Mouse (Mus musculus): ENCODE results near the gene Il13ra1.
A peak's percentile ranks its signal among the peaks of the same experiment; 100 is the strongest.

Gene Il13ra1

DNA sequence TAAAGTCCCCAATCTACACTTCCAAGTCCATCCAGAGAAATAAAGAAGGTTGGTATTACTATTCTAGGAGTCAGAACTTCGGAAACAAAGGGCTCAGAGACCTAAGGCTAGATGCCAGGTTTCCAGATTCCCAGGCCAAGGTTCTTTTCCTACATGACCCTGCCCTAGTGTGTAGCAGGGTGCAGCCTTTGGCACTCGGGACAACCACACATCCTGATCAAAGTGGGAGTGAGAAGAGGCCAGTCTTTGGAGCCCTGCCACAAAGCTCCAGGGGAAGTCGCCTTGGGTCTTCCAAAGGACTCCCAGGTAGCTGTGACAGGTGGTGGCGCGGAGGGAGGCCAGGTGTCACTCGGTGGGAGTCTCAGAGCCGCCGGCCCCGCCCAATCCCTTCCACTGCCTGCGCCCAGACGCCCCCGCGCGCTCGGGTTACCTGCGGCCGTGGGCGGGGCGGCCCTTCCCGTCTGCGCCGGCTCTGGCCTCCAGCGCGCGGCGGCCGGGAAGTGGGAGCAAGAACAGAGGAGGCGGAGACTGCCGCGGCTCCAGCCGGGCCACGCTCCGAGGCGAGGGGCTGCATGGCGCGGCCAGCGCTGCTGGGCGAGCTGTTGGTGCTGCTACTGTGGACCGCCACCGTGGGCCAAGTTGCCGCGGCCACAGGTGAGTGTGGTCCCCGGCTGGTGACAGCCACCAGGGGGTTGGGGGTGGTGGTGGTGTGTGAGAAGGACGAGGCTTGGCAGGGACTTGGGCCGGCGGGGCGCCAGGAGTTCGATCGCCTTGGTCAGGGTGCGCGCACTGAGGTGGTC, at the start of gene Il13ra1:
Il13ra1 (plus strand) TSS at position 489 of the 800 bp plus-strand sequence.
- peak; percentile 63 for DNase-seq

DNA sequence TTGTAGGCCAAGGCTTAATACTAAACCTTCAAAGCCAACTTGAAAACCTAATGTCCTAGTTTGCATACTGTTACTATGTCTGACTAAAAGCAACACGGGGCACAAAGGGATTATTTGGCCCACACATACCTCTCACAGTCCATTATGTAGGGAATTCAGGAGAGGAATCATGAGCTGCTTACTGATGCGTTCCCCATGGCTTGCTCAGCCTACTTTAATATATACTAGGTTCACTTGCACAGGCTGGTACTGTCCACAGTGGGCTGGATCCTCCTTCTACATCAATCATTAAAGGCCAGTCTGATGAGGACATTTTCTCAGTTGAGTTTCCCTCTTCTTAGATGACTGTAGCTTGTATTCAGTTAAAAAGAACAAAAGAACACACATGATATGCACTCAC, 37.9 kb upstream of the Il13ra1 start:
- DNase-seq, result no peak

DNA sequence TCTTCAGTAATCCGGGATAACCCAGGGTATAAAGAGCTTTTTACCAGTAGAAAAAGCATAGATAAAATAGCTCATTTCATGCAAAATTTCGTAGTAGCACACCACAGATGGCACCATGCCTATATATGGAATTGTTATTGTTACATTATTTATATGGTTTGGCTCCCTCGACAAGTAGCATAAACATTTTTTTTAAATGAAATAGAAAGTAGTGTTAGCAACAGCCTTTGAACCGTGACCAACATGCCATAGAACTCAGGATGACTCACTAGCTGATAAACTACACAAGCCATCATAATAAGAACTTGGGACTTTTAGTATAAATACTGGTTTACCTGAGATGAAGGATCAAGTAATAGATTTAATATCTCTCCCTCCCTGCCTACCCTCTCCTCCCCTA, 34.7 kb upstream of the Il13ra1 start:
- no peak for DNase-seq

DNA sequence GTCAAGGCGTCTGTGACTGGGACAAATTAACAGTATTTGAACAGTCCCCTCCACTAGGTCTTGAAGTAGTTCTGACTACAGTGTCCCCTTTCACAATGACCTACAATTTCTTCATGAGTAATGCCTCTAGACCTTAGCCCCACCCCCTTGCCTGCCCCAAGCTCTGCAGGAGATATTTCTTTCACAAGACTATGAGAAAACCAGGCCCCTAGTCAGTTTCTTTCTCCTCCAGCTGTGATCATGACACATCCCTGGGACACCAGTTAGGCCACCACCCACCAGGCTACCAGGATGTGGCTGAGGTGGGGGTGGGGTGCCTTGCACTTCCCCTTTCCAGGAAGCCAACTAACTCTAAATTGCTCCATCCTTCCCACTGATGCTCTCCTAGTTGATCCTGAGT, 29.0 kb upstream of the Il13ra1 start:
- no peak for DNase-seq

DNA sequence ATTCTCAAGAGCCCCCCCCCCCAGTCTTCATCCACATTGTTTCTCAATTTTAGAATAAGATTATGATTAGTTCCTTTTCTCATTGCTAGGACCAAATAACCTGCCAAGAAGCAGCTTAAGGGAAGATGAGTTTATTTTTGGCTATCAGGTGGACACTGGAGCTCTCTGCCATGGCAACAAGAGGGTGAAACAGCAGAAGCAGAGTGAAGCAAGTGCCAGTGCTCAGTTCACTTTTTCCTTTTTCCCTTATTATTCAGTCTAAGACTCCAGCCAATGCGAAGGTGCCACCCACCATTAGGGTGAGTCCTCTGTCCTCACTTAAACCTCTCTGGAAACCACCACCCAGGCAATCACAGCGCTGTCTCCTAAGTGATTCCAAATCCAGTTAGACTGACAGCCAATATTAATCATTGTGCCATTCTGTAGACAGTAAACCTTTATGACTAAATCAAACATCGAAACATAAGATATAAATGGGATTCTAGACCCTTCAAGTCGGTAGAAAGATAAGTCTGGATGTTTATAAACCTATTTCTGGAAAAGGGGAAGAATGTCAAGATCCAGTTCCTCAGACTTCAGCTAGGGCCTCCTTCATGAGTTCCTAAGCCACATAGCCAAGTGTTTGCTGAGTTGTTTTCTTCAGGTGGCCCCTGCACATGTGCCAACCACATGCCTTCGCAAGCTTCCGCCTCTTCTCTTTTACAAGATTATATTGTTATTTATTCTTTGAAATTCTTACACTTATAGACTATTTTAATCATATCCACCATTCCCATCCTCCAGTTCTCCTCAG, 23.2 kb upstream of the Il13ra1 start:
- DNase-seq, result no peak

DNA sequence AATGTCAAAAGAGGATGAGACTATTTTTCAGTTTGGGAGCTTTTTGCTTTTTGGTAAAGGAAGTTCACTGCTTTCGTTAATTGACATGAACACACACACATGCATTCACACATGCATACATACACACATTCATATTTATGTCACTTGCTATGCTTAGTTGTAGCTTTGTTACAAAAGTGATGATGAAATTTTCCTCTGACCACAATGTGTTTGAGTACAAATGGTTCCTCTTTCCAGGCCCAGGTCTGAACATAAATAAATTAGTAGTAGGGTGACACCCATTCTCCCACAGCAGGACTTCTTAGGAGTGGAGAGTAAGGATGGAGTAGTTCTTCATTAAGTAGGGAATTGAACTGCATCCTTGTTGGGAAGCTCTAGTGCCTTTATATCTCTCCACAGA, 11.0 kb upstream of the Il13ra1 start:
- no peak for DNase-seq

DNA sequence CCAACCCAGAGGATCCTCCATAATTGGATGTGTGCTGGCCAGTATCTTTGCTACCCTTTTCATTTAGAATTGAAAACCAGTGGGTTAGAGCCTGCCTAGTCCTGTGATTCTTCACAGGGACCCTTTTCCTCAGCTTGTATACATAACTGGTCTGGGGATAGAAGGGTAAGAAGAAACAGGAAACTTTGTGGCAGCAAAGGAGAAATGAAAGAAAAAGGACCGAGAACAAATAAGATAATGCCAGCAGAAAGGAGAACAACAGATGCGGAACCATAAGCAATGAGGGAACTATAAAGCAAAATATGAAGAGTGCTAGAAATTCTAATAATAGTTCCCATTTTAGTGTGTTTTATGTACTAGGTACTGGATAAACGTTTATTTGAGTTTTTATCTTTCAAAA, 10.6 kb upstream of the Il13ra1 start:
- DNase-seq, result no peak

DNA sequence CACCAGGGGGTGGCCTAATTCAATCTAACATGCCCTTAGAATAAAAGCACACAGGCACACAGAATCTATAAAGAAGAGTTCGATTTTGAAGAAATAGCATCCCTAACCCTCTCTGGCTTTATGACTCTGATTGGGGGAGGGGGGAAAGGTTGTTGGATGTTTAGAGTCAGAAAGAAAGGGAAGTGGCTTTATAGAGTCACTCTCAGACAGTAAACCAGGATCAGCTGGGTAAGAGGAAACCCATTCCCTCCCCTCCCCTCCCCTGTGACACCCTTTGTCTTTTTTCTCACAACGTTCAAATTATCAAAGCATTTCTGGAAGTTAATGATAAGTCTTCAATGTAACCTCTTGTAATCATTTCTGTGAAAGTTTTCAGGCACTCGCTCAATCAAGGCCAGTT, 3.3 kb upstream of the Il13ra1 start:
- no peak for DNase-seq

DNA sequence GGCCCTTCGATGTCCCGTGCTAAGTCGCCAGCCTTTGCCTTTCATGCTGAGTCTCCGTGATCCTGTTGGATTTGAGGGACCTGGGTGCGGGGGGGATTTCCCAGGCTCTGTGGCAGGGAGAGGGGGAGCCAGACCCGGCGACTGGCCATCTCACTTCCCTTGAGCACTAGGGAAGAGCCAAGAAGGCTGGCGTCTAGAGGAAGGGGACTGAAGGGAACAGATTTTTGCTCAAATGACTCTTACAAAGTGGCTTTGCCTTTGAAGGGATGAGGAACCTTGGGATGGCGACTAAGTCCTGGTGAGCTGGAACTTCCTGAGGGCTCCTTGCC, 476 bp downstream of the Il13ra1 start:
- peak; percentile 26 for DNase-seq

DNA sequence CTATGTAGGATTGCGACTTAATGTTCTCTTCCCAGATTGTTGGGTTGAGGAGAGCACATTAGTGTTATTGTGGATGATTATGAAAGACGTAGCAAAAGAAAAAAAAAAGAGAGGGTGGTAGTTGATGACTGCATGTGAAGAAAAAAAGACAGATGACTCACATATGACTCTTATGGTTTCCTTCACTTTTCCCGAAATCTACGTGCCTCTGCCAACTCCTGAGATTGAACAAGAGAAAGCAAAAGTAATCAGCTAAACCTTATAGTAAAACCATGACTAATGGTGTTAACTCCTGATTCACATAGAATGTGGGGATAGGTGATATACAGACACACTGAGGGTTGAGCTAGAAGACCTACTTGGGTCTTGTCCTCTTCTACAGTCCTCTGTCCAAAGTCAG, 3.3 kb downstream of the Il13ra1 start:
- no peak for DNase-seq

DNA sequence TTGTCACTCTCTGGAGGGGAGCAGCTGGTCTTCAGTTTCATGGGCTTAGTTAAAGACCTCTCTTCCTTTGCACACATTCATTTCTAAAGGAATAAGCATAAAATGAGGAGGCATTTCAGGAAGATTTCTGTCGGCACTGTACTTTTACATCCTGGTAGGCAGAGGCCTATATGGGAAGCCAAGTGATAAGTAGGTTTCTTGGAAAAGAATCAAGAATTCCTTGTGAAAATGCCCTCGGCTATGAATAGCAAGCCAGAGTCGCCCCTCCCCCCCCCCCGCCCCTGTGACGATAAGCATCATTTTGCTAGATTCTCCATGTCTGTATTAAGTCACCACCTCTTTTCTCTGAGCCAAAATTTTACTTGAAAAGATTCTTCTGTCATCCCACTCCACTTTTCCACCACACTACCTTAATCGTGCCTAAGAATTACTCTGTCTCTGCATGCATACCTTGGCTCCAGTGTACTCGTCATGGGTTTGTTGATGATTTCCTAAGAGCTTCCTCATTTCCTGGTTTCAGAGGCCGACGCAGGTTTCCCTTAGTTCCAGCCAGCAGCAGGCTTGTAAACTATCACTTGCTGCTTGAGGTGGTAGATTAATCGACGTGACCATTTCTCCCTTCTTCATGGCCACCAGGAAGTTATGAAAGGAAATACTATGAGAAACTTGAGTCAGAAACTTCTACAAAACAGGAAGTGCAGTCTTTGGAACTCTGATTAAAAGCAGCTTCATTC, 17.3 kb downstream of the Il13ra1 start:
- DNase-seq, result peak; percentile 14

DNA sequence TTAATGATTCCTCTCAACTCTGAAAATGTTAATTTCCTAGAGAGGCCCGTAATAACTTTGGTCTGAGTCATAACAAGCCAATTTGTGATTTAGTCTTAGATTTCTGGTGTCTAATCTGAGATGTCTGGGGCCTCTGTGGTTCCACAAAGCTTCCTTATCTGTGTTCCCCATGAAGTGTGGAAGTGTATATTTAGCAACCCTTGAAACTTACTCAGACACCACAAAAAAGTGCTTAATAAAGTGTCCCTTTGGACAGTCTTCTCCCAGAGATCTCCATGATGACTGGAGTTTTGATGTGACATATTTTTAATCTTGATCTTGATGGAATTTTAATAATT, 17.8 kb downstream of the Il13ra1 start:
- no peak for DNase-seq

DNA sequence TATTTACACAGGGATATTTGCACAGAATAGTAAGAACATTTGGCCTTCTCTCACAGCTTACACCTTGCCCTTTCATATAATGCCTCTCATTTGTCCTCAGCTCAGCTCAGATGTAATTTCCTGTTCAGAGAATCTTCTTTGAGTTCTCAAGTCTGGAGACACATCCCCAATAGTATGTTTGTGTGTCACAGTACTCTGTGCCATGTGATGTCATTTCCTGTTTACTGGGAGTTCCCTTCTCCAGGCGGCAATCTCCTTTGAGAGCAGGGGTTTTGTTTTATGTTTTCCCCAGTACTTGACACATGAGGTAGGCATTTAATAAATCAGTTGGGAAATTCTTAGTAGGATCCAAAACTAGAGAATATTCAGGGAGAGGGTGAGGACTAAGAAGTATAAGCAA, 24.4 kb downstream of the Il13ra1 start:
- DNase-seq, result no peak

DNA sequence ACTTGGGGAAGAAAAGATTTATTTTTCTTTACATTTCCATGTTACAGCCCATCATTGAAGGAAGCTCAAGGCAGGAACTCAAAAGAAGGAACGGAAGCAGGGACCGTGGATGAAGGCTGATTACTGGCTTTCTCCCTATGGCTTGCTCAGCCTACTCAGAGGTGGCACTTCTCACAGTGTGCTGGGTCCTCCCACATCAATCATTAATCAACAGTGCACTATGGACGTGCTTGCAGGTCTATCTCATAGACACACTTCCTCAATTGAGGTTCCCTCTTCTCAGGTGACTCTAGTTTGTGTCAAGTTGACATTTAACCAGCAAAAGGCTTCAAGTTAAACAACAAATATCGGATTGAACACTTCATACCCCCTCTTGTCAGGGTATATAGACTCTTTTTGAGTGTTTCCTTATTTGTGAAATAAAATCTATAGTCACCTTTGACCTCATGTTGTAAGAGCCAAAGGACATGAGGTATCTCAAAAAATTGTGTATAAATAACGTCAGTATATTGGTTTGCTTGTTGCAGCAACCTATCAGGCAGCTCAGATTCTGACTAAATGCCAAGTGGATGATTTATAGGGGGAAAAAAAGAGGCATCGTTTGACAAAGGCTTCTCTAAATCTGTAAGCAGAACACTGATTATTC, 30.2 kb downstream of the Il13ra1 start:
- no peak for DNase-seq

DNA sequence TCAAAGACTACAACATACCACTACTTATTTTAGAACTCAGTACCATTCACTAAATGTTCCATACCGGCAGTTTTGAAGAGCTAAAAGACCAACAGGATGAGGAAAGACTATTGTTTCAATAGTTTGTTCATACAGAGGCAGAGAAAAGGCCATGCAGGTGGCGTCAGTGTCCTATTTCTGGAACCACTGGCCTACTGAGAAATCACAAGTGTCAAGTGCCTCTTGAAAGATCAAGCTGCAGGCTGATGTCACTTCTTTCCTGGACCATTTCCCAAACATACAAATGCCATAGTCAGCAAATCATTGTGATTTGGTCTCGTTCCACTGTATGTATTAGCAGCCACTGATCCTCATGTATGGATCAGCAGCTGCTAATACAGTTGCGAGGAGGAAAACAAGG, 34.8 kb downstream of the Il13ra1 start:
- DNase-seq, result no peak

DNA sequence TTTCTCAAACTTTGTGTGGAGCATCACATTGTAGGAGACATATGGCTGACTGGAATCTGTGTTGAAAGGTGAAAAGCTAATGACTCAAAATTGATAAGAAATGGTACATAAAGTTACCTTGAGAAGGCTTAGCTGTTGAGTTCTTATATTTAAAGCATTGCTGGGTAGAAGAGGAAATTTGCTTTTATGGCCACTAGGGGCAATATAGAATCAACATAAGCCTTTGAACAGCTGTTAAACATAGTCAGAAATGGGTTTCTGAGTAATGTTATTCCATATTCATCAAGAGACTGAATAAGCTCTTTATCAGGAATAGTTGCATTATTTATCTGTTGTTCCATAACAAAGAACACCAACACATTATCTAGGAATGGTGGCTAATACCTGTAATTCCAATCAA, 38.2 kb downstream of the Il13ra1 start:
- no peak for DNase-seq

DNA sequence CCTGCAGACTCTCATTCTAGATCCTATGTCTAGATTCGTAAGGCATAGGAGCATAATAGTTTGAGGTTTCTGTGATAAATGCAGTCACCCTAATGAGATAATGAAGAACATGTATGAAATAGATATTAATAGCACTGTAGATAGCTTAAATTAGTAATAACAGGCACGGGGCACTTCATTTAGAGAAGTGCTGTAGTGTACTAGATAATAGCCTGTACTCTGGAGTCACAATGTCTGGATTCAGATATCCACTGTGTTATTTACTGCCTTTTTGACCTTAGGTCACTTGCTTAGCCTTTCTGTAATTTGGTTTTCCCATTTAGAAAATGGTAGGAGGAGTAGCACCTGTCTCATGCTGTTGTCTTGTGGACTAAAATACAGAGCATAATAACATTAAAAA, 44.8 kb downstream of the Il13ra1 start:
- no peak for DNase-seq

DNA sequence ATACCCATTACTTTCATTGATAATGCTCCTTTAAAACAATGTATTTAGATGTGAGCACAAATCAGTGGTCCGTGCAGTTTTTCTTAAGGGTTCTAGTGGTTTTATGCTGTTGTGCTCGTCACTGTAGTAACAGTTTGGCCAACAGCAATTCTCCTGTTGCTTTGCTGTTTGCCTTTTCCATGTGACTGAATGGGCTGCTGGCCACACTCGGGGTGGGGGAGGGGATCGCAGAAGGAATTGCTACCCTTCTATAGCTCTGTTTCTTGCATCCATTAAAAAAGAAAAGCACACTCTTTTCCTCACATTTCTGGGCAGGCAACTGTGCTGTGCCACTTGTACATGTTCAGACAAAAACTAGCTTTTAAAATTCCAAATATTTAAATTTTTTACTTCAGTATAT, 49.7 kb downstream of the Il13ra1 start:
- DNase-seq, result peak; percentile 12

DNA sequence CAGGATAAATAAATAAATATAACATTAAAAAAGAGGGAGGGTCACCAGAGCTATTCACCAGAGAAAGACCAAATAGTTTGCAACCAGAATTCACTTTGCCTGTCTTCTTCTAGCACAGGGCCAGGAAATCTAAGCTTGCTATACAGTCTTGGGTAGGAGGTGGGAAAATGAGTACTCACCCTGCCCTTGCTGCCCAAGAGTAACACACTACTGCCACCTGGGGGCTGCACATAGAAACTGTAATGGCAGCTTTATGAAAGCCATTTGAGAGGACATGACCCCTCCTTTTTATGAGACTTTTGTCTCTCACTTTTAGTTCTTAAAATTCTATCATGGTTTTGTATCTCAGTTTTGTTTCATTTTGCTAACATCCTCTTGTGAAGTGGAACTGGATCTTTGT, 71.7 kb downstream of the Il13ra1 start:
- peak; percentile 13 for DNase-seq

DNA sequence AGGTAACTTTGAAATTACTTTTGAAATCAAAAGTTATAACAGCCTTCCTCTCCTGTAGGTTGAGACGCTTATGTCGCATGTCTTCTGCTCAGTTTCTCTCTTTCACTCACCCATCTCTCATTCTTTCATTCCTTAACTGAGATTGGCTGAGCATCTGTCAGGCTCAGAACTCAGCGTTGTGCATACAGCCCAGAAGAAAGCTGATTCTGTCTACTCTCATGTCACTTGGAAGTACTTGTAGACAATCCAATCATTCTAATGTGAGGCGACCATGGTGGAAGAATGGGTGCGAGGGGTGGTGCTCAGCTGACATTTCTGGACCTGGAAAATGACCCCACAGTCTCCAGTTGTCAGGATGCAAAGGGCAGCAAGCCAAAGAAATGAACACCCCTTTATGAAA, 74.1 kb downstream of the Il13ra1 start:
- DNase-seq, result no peak

DNA sequence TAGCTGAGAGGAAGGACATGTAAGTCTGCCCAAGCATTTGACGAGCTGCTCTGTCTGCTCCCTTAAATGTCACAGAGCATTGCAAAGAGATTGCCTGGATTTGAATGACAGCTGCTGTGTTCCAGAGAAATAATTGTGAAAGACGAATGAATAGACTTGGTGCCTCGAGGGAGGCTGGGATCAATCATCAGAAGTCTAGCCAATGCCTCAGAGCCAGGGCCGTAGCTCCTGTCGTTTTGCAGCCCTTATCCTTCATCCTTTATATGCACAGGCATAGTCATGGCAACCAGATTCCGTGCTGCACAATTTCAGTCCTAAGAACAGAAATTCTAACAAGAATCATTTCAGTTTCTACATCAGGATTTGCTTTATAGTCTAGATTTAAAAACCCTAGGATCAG, 74.5 kb downstream of the Il13ra1 start:
- DNase-seq, result no peak

DNA sequence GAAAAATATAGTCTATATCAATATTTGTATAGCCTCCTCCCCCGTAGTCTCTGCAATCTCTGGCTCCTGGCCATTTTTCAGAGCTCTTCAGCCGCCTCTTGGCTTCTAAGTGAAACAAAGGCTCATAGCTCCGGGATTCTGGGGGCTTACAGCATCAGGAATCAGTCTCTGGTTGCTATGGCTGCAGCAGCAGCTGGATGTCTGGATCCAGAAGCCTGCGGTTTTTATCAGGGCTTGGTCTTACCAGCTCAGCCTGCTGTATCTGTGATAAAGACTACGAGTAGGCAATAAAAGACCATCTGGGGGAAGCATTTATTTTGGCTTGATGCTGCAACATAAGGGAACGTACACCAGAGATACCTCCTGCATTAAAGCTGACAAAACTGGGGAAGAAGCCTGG, 82.0 kb downstream of the Il13ra1 start:
- DNase-seq, result no peak

DNA sequence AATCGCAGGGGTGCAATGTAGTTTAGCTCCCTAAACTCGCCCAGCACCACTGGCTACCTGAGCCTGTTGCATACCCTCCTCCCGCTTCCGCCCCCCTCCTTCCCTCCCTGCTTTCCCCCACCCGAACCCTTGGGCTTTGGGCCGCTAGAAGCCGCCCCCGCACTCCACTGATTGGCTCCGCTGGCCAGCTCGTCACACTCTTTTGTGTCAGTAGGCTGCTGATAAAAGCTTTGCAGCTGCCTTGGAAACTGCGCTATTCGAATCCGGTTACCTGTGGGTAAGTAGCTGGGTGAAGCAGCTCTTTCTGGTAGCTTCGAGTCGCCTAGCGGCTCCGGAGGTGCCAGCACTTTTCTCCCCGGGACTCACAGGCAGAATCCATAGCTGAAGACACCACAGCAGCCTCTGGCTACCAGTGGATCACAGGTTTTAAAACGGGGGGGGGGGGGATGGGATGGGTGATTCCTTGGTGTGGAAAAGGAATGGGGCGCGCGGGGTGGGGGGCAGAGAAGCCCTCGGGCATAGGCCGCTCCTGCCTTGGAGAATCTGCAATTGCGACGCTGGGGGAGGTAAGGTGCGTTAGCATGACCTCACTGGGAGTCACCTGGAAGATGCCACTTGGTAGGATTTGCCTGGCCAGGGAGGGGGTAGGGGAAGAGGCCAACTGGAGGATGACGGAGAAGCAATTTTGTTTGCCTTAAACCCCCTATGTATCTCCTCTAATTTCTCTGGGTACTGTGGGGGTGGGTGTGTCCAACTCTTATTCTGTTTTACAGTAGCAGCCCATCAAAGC, 84.0 kb downstream of the Il13ra1 start, which contains the start of gene Zcchc12:
Zcchc12 (plus strand) TSS at position 169 of the 790 bp plus-strand sequence.
- no peak for DNase-seq
